Mouse (Mus musculus) neural tube, embryonic 11.5 days (tissue): ENCODE results near the gene Igfbp4. TPM values are rescaled to one million over a fixed set of nuclear protein-coding genes. Genes with fewer than 3 reads are reported as not detected.

Experiments used
- polyA plus RNA-seq: library from polyadenylated mRNA; unstranded; fragments of >200 nt; fragmentation: Nextera tagmentation; extraction: Ambion mirVana; gene quantifications from 2 replicates; pipeline ENCODE4 v1.2.1, GENCODE M21; 2014

Igfbp4 gene
- polyA plus RNA-seq, 1 experiment from 2014 or later: 365 TPM

Other genes with a start within 250 kb of the Igfbp4 start
- gene Msl1, start 245.7 kb upstream of the Igfbp4 start, polyA plus RNA-seq: 24.1 and 24.2 TPM in 2 replicates
- 55.4 and 59.4 TPM in 2 replicates for gene Casc3, start 236.3 kb upstream of the Igfbp4 start, polyA plus RNA-seq
- 2.3 and 2.8 TPM in 2 replicates for gene Rapgefl1, start 204.5 kb upstream of the Igfbp4 start, polyA plus RNA-seq
- 4.7 and 5.6 TPM in 2 replicates for gene Wipf2, start 177.6 kb upstream of the Igfbp4 start, polyA plus RNA-seq
- gene Cdc6, start 133.4 kb upstream of the Igfbp4 start, polyA plus RNA-seq: 41.6 and 44.4 TPM in 2 replicates
- gene Rara, start 113.4 kb upstream of the Igfbp4 start, polyA plus RNA-seq: 73.2 and 75.1 TPM in 2 replicates
- gene Gjd3, start 58.2 kb upstream of the Igfbp4 start, polyA plus RNA-seq: 0.57 TPM in 1 of 2 replicates, not detected in the other
- gene Top2a, start 17.1 kb upstream of the Igfbp4 start, polyA plus RNA-seq: 338 and 339 TPM in 2 replicates
- gene Tns4, start 48.1 kb downstream of the Igfbp4 start, polyA plus RNA-seq: 0.46 and 0.62 TPM in 2 replicates
- gene Ccr7, start 113.8 kb downstream of the Igfbp4 start, polyA plus RNA-seq: 0.39 and 0.41 TPM in 2 replicates
- 192 and 216 TPM in 2 replicates for gene Smarce1, start 189.8 kb downstream of the Igfbp4 start, polyA plus RNA-seq
- 0.37 and 0.44 TPM in 2 replicates for gene Krt222, start 202.8 kb downstream of the Igfbp4 start, polyA plus RNA-seq
- gene Krt24, start 244.0 kb downstream of the Igfbp4 start, polyA plus RNA-seq: not detected in 2 replicates